Mouse (Mus musculus) bone marrow macrophage, adult 2 months (primary cell): ENCODE data around the gene 3110001I22Rik.

Experiments
- CTCF ChIP-seq: IDR thresholded peaks from 2 replicates; pipeline ENCODE4 v1.5.1; 2012; ENCODE audit warnings: low read depth, mild to moderate bottlenecking, low read length, moderate library complexity
- POLR2A ChIP-seq: IDR thresholded peaks from 2 replicates; pipeline ENCODE4 v1.6.1; 2012; ENCODE audit warnings: mild to moderate bottlenecking, low read depth, low read length, borderline replicate concordance

- TF ChIP-seq CTCF: no peak
- no peak for TF ChIP-seq POLR2A
Measured at GRCm38 (mm10) chr16:13669282-13669681, 2.4 kb upstream of the 3110001I22Rik start.
